Mouse (Mus musculus) liver, embryonic 14.5 days (tissue): Measurements from ENCODE around the gene Unc13c.

Source experiments
- CTCF ChIP-seq: IDR thresholded peaks from 2 replicates; pipeline ENCODE4 v1.5.1; 2016; ENCODE audit warnings: antibody characterized with exemption, low read depth, control low read depth
- EP300 ChIP-seq: IDR thresholded peaks from 2 replicates; pipeline ENCODE4 v1.6.1; 2016; ENCODE audit warnings: antibody characterized with exemption, low read depth

DNA sequence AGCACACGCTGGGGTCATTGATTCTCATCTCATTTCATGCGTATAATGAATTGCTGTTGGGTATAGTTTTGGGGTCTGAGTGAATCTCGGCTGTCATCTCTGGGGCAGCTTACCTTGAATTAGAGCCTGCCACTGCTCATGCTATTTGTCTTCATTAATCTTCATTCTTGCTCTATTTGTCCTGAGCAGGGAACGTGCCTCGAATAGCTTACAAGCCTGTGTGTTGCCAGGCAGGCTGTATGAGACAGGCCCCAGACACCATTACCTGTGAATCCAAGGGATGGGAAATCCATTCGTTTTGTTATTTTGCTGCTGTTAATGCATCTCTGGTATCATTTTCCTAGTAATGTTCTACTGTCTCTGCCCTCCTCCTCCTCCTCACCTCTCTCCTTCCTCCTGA is 518.8 kb downstream of the Unc13c start:
- TF ChIP-seq CTCF (no peak), EP300 (no peak)
